Mouse (Mus musculus) megakaryocyte, embryonic 14.5 days (primary cell): ENCODE results near the gene P4htm.

Source experiments
- FLI1 ChIP-seq: IDR thresholded peaks from 2 replicates; pipeline ENCODE4 v1.6.1; 2012; ENCODE audit warnings: low read length, inconsistent platforms, mixed read lengths
- GATA1 ChIP-seq: IDR thresholded peaks from 3 replicates; pipeline ENCODE4 v1.6.1; 2012; ENCODE audit warnings: mixed read lengths, low read length, inconsistent platforms, borderline replicate concordance

DNA sequence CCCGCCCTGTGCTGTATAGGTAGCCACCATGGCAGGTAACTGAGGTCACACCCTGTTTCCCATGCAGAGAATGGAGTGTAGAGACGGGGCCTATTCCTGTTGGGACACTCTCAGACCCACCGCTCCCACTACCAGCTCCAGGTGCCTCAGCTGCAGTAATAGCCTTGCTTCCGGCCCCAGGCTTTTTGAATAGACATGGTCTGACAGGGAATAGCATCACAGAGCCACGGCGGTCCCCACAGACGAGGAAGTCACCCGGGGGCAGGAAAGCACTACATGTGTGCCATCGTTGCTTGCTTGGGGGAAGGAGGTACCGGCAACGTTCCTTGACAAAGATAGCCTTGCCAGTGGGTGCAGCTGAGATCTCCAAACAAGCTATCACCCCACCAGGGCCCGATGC, 22.5 kb downstream of the P4htm start:
- TF ChIP-seq GATA1, result no peak
- no peak for TF ChIP-seq FLI1
